Mouse (Mus musculus): ENCODE measurements around the gene Sept6. TPM values are rescaled to one million over a fixed set of nuclear protein-coding genes. Genes with fewer than 3 reads are reported as not detected.

Gene Sept6
- polyA plus RNA-seq (2012): 0.03 and 0.06 TPM in 2 replicates

DNA sequence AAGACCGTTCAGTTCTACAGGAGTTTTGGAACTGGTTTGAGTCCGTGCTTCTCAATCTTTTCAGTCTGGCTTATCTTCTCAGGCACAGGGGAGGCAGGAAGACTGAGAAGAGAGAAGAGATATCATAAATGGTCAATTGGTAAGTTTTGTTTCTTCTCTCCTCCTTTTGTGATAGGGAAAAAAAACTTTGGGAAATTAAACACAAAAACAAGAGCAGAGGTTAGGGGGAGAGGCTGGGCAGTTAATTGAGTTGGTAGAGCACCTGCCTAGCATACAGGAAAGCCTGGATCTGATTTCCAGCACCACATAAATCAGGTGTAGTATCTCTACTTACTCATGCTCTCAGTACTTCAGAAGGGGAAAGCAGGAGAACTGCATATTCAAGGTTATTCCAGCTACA, at the start of gene Sept6:
TSS of gene Sept6 (minus strand) at position 101 of the 400 bp plus-strand sequence.
- Histone ChIP-seq H3K4me1 (ENCODE audit: control insufficient read depth) (peaks cover 15% of the 10 kb centered on the region), H3K4me3 (replicated peaks) (no peak within 1 kb of the TSS), H3K27me3 (ENCODE audit: control insufficient read depth) (no peaks in the 10 kb centered on the region; the same call in 1 of the 2 replicates), H3K36me3 (ENCODE audit: control insufficient read depth) (no peaks in the 10 kb centered on the region), H3K9me3 (ENCODE audit: control insufficient read depth, low read length) (no peaks in the 10 kb centered on the region)
- TF ChIP-seq GATA1 (IDR thresholded peaks at IDR 0.05; ENCODE audit: low read length) (no peak), TAL1 (IDR thresholded peaks at IDR 0.05; ENCODE audit: low read length) (no peak)

DNA sequence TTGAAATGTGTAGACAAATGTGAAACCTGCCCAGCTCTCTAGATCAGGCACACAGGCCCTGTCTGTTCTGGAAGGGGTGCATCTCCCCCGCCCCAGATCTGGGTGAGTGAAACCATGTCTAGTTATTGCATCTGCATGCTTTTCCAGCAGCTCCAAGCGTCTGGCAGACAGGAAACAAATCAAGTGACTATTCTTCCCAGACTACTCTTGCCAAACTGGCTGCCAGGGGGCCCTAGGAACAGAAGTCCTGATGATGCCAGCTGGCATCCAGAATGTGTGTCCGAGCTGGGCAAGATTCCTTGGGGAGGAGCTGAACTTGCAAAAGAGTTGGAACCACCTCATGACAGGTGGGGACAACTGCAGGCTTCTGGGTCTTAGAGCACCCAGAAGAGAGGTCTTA, 36.8 kb upstream of the Sept6 start:
- no peaks in the 10 kb centered on the region for H3K4me1 ChIP-seq (ENCODE audit: control insufficient read depth)
- TF ChIP-seq GATA1 (IDR thresholded peaks at IDR 0.05; ENCODE audit: low read length): no peak
- no peak for TF ChIP-seq TAL1 (IDR thresholded peaks at IDR 0.05; ENCODE audit: low read length)
- H3K27me3 ChIP-seq (ENCODE audit: control insufficient read depth): no peaks in the 10 kb centered on the region
- H3K9me3 ChIP-seq (ENCODE audit: control insufficient read depth, low read length): no peaks in the 10 kb centered on the region
- no peaks in the 10 kb centered on the region for H3K36me3 ChIP-seq (ENCODE audit: control insufficient read depth)
- H3K4me3 ChIP-seq (replicated peaks): no peak overlapping the region

GRCm38 (mm10) chrX:37023652-37024309, 32.2 kb upstream of the Sept6 start:
- no peak for TF ChIP-seq GATA1 (IDR thresholded peaks at IDR 0.05; ENCODE audit: low read length)
- no peak for TF ChIP-seq TAL1 (IDR thresholded peaks at IDR 0.05; ENCODE audit: low read length)
- H3K36me3 ChIP-seq (ENCODE audit: control insufficient read depth): no peaks in the 10 kb centered on the region
- no peak overlapping the region for H3K4me3 ChIP-seq (replicated peaks)
- H3K4me1 ChIP-seq (ENCODE audit: control insufficient read depth): no peaks in the 10 kb centered on the region
- no peaks in the 10 kb centered on the region for H3K9me3 ChIP-seq (ENCODE audit: control insufficient read depth, low read length)
- H3K27me3 ChIP-seq (ENCODE audit: control insufficient read depth): no peaks in the 10 kb centered on the region

DNA sequence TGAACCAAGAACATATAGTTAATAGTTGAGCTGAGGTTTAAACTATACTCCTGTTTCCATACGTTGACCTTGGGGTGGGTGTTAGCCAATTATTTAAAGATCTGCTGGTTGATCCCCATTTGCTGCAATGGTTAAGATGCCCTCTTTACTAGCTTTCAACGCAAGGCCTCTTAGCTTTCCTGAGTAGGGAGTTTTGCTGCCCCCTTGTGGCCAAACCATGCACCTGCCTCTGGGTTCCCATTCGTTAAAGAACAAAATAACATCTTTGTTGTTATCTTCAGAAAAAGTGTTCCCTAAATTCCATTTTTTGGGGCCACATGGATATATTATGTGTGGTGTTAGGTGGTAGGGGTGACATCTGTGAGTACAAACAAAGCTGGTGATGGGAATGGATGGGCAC, 31.1 kb upstream of the Sept6 start:
- H3K36me3 ChIP-seq (ENCODE audit: control insufficient read depth): no peaks in the 10 kb centered on the region
- TF ChIP-seq TAL1 (IDR thresholded peaks at IDR 0.05; ENCODE audit: low read length) (no peak), GATA1 (IDR thresholded peaks at IDR 0.05; ENCODE audit: low read length) (no peak)
- no peaks in the 10 kb centered on the region for H3K9me3 ChIP-seq (ENCODE audit: control insufficient read depth, low read length)
- no peak overlapping the region for H3K4me3 ChIP-seq (replicated peaks)
- H3K4me1 ChIP-seq (ENCODE audit: control insufficient read depth): no peaks in the 10 kb centered on the region
- H3K27me3 ChIP-seq (ENCODE audit: control insufficient read depth): no peaks in the 10 kb centered on the region

- H3K4me1 ChIP-seq (ENCODE audit: control insufficient read depth): no peaks in the 10 kb centered on the region
These were observed 27.5 kb upstream of the Sept6 start for GRCm38 (mm10) chrX:37019045-37019444.

GRCm38 (mm10) chrX:37018150-37018654, 26.6 kb upstream of the Sept6 start:
- TF ChIP-seq TAL1 (IDR thresholded peaks at IDR 0.05; ENCODE audit: low read length): no peak
- TF ChIP-seq GATA1 (IDR thresholded peaks at IDR 0.05; ENCODE audit: low read length): no peak
- Histone ChIP-seq H3K9me3 (ENCODE audit: control insufficient read depth, low read length) (no peaks in the 10 kb centered on the region), H3K27me3 (ENCODE audit: control insufficient read depth) (no peaks in the 10 kb centered on the region), H3K36me3 (ENCODE audit: control insufficient read depth) (no peaks in the 10 kb centered on the region), H3K4me1 (ENCODE audit: control insufficient read depth) (no peaks in the 10 kb centered on the region), H3K4me3 (replicated peaks) (no peak overlapping the region)

More at GRCm38 (mm10) chrX:37019045-37019444, 27.5 kb upstream of the Sept6 start:
- H3K4me3 ChIP-seq (replicated peaks): no peak overlapping the region
- TF ChIP-seq GATA1 (IDR thresholded peaks at IDR 0.05; ENCODE audit: low read length): no peak
- H3K9me3 ChIP-seq (ENCODE audit: control insufficient read depth, low read length): no peaks in the 10 kb centered on the region
- H3K36me3 ChIP-seq (ENCODE audit: control insufficient read depth): no peaks in the 10 kb centered on the region
- H3K27me3 ChIP-seq (ENCODE audit: control insufficient read depth): no peaks in the 10 kb centered on the region

DNA sequence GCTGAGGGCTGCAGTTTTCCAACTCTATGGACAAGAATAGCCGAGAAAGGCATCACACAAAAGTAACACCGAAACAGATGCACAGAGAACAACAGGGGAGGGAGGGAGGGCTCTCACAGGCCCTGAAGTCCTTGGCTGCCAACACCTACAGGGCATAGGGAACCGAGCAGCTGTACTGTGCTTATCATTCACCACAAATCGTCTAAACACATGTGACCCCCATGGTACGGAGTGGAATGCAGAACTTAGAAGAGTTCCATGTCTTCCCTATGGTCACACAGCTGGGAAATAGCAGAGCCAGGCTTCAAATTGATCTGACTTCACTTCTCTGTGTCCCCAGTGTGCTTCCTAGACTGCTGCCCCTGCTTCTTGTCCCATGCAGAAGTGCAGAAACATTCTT, 22.3 kb upstream of the Sept6 start:
- no peaks in the 10 kb centered on the region for H3K36me3 ChIP-seq (ENCODE audit: control insufficient read depth)
- H3K4me3 ChIP-seq (replicated peaks): no peak overlapping the region
- H3K4me1 ChIP-seq (ENCODE audit: control insufficient read depth): no peaks in the 10 kb centered on the region
- no peaks in the 10 kb centered on the region for H3K9me3 ChIP-seq (ENCODE audit: control insufficient read depth, low read length)
- no peak for TF ChIP-seq TAL1 (IDR thresholded peaks at IDR 0.05; ENCODE audit: low read length)
- TF ChIP-seq GATA1 (IDR thresholded peaks at IDR 0.05; ENCODE audit: low read length): no peak
- H3K27me3 ChIP-seq (ENCODE audit: control insufficient read depth): no peaks in the 10 kb centered on the region

- Histone ChIP-seq H3K9me3 (ENCODE audit: control insufficient read depth, low read length) (no peaks in the 10 kb centered on the region), H3K27me3 (ENCODE audit: control insufficient read depth) (no peaks in the 10 kb centered on the region; the same call in 1 of the 2 replicates), H3K4me1 (ENCODE audit: control insufficient read depth) (peaks cover 15% of the 10 kb centered on the region), H3K4me3 (replicated peaks) (no peak overlapping the region), H3K36me3 (ENCODE audit: control insufficient read depth) (no peaks in the 10 kb centered on the region)
- no peak for TF ChIP-seq TAL1 (IDR thresholded peaks at IDR 0.05; ENCODE audit: low read length)
- TF ChIP-seq GATA1 (IDR thresholded peaks at IDR 0.05; ENCODE audit: low read length): no peak
These were observed 555 bp downstream of the Sept6 start for GRCm38 (mm10) chrX:36991039-36991438.

DNA sequence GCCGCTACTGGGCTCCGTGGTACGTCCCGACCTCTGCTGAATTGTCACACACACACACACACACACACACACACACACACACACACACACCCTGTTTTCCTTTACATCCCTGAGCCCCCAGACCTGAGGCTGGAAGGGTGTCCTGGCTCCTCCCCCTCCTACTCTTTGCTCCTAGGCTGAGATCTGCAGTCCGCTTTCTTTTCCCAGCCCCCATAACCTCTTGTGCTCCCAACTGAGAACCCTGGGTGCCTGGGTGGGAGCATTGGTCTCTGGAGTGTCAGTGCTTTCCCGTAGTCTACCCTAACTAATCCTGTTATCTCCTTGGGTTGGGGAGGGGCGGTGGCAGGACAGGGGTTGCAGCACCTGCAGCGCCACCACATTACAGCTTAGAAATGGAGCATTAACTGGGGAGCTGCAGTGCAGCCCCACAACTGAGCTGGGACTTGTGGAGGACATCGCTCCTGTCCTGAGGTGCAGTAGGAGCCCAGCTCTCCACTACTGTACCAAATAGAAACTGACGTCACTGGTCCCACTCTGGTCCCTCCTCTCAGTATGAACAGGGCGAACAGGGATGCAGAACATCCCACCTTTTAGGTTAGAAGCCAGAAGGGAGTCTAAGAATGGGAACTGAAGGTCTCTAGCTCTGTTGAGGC, 1.7 kb downstream of the Sept6 start:
- TF ChIP-seq GATA1 (IDR thresholded peaks at IDR 0.05; ENCODE audit: low read length): no peak
- no peak for TF ChIP-seq TAL1 (IDR thresholded peaks at IDR 0.05; ENCODE audit: low read length)
- Histone ChIP-seq H3K27me3 (ENCODE audit: control insufficient read depth) (no peaks in the 10 kb centered on the region; the same call in 1 of the 2 replicates), H3K4me3 (replicated peaks) (peak overlapping the region; percentile 66), H3K36me3 (ENCODE audit: control insufficient read depth) (no peaks in the 10 kb centered on the region), H3K4me1 (ENCODE audit: control insufficient read depth) (peaks cover 15% of the 10 kb centered on the region), H3K9me3 (ENCODE audit: control insufficient read depth, low read length) (no peaks in the 10 kb centered on the region)

Data from erythroblast, embryonic 14.5 days (primary cell).